Mouse (Mus musculus): Measurements from ENCODE around the gene Elp6. TPM values are rescaled to one million over a fixed set of nuclear protein-coding genes. Genes with fewer than 3 reads are reported as not detected.

Gene Elp6
- polyA plus RNA-seq, 1 experiment from 2014 or later, result 25.5 TPM

DNA sequence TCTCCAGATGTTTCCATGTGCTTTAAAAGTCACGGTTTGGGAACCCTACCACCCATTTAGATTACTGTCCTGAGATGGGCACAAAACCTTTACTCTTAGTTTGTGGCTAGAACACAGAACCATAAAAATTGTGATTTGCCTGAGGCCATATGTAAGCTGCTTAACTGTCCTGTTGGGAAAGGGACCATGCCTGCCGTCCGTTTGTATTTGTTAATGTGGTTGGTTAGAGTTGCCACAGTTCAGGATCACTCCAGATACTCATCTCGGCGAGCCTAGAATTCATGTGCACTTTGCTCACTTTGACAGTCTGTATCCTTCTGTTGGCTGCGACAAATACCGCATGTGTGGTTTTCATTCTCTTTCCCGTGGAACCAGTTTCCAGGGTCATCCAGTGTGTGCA is 29.9 kb downstream of the Elp6 start:
- ATAC-seq (ENCODE audit: insufficient number of reproducible peaks, insufficient read depth, low FRiP score, low read depth), result no peak
- 76% methylated on average over 8 of the region's 8 CpGs for WGBS
- no peak overlapping the region for H3K4me2 ChIP-seq (replicated peaks; ENCODE audit: low read depth, low read length)

DNA sequence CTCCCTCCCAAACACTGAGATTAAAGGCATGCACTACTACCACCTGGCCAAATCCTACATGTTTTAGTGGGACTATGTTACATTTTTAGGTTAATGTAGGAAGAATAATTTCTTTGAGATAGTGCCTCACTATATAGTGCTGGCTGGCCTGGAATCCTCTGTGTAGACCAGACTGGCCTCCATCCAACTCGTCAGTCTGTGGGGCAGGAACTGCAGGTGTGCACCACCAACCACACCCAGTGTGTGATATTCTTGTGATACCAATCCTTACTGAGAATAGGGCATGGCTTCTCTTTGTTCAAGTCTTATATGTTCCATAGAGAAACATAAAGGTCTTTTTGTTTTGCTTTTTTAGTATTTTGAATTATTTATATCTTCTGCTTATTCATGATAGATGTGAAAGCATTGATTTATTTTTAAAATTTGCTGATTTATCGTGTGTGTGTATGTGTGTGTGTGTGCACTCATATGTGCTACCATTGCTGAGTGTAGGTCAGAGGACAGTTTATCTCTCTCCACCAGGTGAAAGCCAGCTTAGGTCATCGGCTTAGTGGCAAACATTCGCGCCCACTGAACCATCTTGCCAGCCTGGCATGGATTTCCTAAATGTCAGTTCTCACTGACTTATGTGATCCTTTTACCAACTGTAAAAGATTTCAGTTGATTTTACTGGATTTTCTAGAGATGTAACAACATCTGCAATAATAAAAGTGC is 35.2 kb downstream of the Elp6 start:
- H3K4me3 ChIP-seq (ENCODE audit: low read depth, low read length), result no peak overlapping the region
- H3K4me1 ChIP-seq (ENCODE audit: control insufficient read depth, insufficient read depth, low read length), result 0 out of 2 replicates have a peak, but pooled peaks cover 3% of the 10 kb centered on the region
- no peaks in the 10 kb centered on the region for H3K36me3 ChIP-seq (ENCODE audit: control insufficient read depth, insufficient read depth, low read length)
- H3K4me2 ChIP-seq (replicated peaks; ENCODE audit: low read depth, low read length), result no peak overlapping the region
- ATAC-seq (ENCODE audit: insufficient number of reproducible peaks, insufficient read depth, low FRiP score, low read depth), result no peak
- H3K9ac ChIP-seq (replicated peaks; ENCODE audit: low read depth, low read length), result no peak overlapping the region
- H3K27me3 ChIP-seq (ENCODE audit: control insufficient read depth, insufficient read depth, low read length), result no peaks in the 10 kb centered on the region
- H3K27ac ChIP-seq (ENCODE audit: low read length), result no peak overlapping the region
- H3K9me3 ChIP-seq (ENCODE audit: control insufficient read depth, low read depth, low read length), result no peaks in the 10 kb centered on the region
- WGBS, result 78% methylated on average over 5 of the region's 5 CpGs

More for the DNA sequence above, 29.9 kb downstream of the Elp6 start:
- Histone ChIP-seq H3K9ac (replicated peaks; ENCODE audit: low read depth, low read length) (no peak overlapping the region), H3K4me1 (ENCODE audit: control insufficient read depth, insufficient read depth, low read length) (0 out of 2 replicates have a peak, but pooled peaks cover 5% of the 10 kb centered on the region), H3K27me3 (ENCODE audit: control insufficient read depth, insufficient read depth, low read length) (no peaks in the 10 kb centered on the region), H3K27ac (ENCODE audit: low read length) (no peak overlapping the region), H3K9me3 (ENCODE audit: control insufficient read depth, low read depth, low read length) (no peaks in the 10 kb centered on the region), H3K36me3 (ENCODE audit: control insufficient read depth, insufficient read depth, low read length) (no peaks in the 10 kb centered on the region), H3K4me3 (ENCODE audit: low read depth, low read length) (no peak overlapping the region)

DNA sequence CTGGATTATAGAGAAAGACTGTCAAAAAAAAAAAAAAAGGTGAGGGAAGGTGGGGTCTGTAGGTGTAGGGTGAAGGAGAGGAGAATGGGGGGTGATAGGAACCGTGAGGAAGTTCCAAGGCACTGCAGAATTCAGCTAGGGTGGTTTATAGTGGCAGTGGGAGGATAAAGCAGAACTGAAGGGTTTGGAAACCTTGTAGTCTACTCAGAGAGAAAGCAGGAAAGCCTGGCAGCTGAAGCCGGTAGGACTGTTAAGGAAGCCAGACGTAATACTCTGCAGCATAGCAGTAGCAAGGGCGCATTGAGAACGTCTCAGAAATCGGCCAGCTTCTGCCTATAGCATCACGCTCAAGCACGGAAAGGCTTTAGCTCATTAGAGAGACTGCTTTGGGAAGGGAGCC is 37.0 kb downstream of the Elp6 start:
- no peaks in the 10 kb centered on the region for H3K27me3 ChIP-seq (ENCODE audit: control insufficient read depth, insufficient read depth, low read length)
- ATAC-seq (ENCODE audit: insufficient number of reproducible peaks, insufficient read depth, low FRiP score, low read depth), result no peak
- H3K4me3 ChIP-seq (ENCODE audit: low read depth, low read length), result no peak overlapping the region
- no peak overlapping the region for H3K9ac ChIP-seq (replicated peaks; ENCODE audit: low read depth, low read length)
- H3K4me1 ChIP-seq (ENCODE audit: control insufficient read depth, insufficient read depth, low read length), result 0 out of 2 replicates have a peak, but pooled peaks cover 3% of the 10 kb centered on the region
- no peaks in the 10 kb centered on the region for H3K9me3 ChIP-seq (ENCODE audit: control insufficient read depth, low read depth, low read length)
- H3K27ac ChIP-seq (ENCODE audit: low read length), result no peak overlapping the region
- no peak overlapping the region for H3K4me2 ChIP-seq (replicated peaks; ENCODE audit: low read depth, low read length)
- 75% methylated on average over 8 of the region's 8 CpGs for WGBS
- H3K36me3 ChIP-seq (ENCODE audit: control insufficient read depth, insufficient read depth, low read length), result no peaks in the 10 kb centered on the region

DNA sequence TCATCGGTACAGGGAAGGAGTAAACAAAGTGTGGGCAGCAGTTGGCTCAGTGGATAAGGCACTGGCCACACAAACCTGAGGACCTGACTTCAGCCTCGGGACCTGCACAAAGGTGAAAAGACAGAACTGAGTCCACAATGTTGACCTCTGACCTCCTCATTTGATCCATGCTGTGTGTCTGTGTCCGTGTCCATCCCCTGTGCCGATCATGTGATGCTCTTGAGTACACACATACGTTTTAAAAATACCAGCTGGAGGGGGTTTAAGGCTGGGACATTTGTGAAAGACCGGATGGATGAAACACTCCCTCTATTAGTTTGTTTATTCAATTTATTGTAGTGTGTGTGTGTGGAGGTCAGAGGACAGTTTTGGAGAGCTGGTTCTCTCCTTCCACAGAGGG is 38.8 kb downstream of the Elp6 start:
- Histone ChIP-seq H3K4me2 (replicated peaks; ENCODE audit: low read depth, low read length) (no peak overlapping the region), H3K9ac (replicated peaks; ENCODE audit: low read depth, low read length) (no peak overlapping the region), H3K36me3 (ENCODE audit: control insufficient read depth, insufficient read depth, low read length) (no peaks in the 10 kb centered on the region), H3K4me3 (ENCODE audit: low read depth, low read length) (no peak overlapping the region), H3K9me3 (ENCODE audit: control insufficient read depth, low read depth, low read length) (no peaks in the 10 kb centered on the region), H3K4me1 (ENCODE audit: control insufficient read depth, insufficient read depth, low read length) (0 out of 2 replicates have a peak, but pooled peaks cover 3% of the 10 kb centered on the region), H3K27ac (ENCODE audit: low read length) (no peak overlapping the region), H3K27me3 (ENCODE audit: control insufficient read depth, insufficient read depth, low read length) (no peaks in the 10 kb centered on the region)
- WGBS, result 35% methylated on average over 6 of the region's 6 CpGs
- no peak for ATAC-seq (ENCODE audit: insufficient number of reproducible peaks, insufficient read depth, low FRiP score, low read depth)

DNA sequence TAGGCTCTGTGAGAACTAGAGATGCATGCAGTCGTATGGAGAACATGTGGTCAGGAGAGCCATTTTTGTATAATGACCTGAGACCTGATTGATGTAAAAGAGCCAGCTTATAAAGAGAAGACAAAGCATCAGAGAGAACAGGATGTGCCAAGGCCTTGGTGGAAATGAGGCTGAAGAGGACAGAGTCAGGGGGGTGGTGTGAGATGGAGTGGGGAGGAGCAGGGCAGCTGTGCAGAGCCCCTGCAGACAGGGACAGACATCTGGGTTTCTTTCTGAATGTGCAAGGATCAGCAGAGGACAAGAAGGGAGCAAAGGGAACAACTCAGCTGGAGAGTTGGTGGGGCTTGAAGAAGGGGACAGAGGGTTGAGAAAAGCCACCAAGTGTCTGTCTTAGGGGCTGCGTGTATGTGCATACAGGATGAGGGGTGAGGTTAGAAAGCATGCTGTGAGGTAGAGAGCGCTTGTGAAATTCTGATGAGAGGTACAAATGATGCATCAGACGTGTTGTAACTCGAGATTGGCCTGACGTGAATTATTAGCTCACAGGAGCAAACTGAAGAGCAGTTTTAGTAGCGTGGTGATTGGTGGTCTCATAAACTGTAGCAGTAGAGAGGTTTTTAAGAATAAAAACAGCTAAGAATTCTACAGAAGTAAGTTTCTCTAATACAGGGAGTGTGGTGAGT is 40.2 kb downstream of the Elp6 start:
- H3K4me3 ChIP-seq (ENCODE audit: low read depth, low read length), result no peak overlapping the region

GRCm38 (mm10) chr9:110348899-110349298 is 43.9 kb downstream of the Elp6 start:
- WGBS, result 69% methylated on average over 4 of the region's 4 CpGs
- Histone ChIP-seq H3K9ac (replicated peaks; ENCODE audit: low read depth, low read length) (no peak overlapping the region), H3K27ac (ENCODE audit: low read length) (no peak overlapping the region), H3K9me3 (ENCODE audit: control insufficient read depth, low read depth, low read length) (no peaks in the 10 kb centered on the region), H3K4me2 (replicated peaks; ENCODE audit: low read depth, low read length) (no peak overlapping the region), H3K27me3 (ENCODE audit: control insufficient read depth, insufficient read depth, low read length) (no peaks in the 10 kb centered on the region), H3K4me3 (ENCODE audit: low read depth, low read length) (no peak overlapping the region), H3K36me3 (ENCODE audit: control insufficient read depth, insufficient read depth, low read length) (peaks cover 4% of the 10 kb centered on the region; the same call in 1 of the 2 replicates), H3K4me1 (ENCODE audit: control insufficient read depth, insufficient read depth, low read length) (0 out of 2 replicates have a peak, but pooled peaks cover 3% of the 10 kb centered on the region)
- ATAC-seq (ENCODE audit: insufficient number of reproducible peaks, insufficient read depth, low FRiP score, low read depth), result no peak

More for the DNA sequence above, 40.2 kb downstream of the Elp6 start:
- Histone ChIP-seq H3K27me3 (ENCODE audit: control insufficient read depth, insufficient read depth, low read length) (no peaks in the 10 kb centered on the region), H3K36me3 (ENCODE audit: control insufficient read depth, insufficient read depth, low read length) (no peaks in the 10 kb centered on the region), H3K9me3 (ENCODE audit: control insufficient read depth, low read depth, low read length) (no peaks in the 10 kb centered on the region), H3K4me2 (replicated peaks; ENCODE audit: low read depth, low read length) (no peak overlapping the region), H3K9ac (replicated peaks; ENCODE audit: low read depth, low read length) (no peak overlapping the region), H3K27ac (ENCODE audit: low read length) (no peak overlapping the region), H3K4me1 (ENCODE audit: control insufficient read depth, insufficient read depth, low read length) (0 out of 2 replicates have a peak, but pooled peaks cover 3% of the 10 kb centered on the region)
- ATAC-seq (ENCODE audit: insufficient number of reproducible peaks, insufficient read depth, low FRiP score, low read depth), result no peak
- 47% methylated on average over 7 of the region's 7 CpGs for whole genome bisulfite sequencing

GRCm38 (mm10) chr9:110350188-110350587 is 45.2 kb downstream of the Elp6 start:
- no peak overlapping the region for H3K27ac ChIP-seq (ENCODE audit: low read length)
- H3K4me3 ChIP-seq (ENCODE audit: low read depth, low read length), result no peak overlapping the region
- H3K4me2 ChIP-seq (replicated peaks; ENCODE audit: low read depth, low read length), result no peak overlapping the region
- no peak for ATAC-seq (ENCODE audit: insufficient number of reproducible peaks, insufficient read depth, low FRiP score, low read depth)
- no peak overlapping the region for H3K9ac ChIP-seq (replicated peaks; ENCODE audit: low read depth, low read length)
- H3K27me3 ChIP-seq (ENCODE audit: control insufficient read depth, insufficient read depth, low read length), result no peaks in the 10 kb centered on the region
- 80% methylated on average over 5 of the region's 5 CpGs for WGBS
- peaks cover 4% of the 10 kb centered on the region; the same call in 1 of the 2 replicates for H3K36me3 ChIP-seq (ENCODE audit: control insufficient read depth, insufficient read depth, low read length)
- H3K9me3 ChIP-seq (ENCODE audit: control insufficient read depth, low read depth, low read length), result no peaks in the 10 kb centered on the region
- 0 out of 2 replicates have a peak, but pooled peaks cover 3% of the 10 kb centered on the region for H3K4me1 ChIP-seq (ENCODE audit: control insufficient read depth, insufficient read depth, low read length)

DNA sequence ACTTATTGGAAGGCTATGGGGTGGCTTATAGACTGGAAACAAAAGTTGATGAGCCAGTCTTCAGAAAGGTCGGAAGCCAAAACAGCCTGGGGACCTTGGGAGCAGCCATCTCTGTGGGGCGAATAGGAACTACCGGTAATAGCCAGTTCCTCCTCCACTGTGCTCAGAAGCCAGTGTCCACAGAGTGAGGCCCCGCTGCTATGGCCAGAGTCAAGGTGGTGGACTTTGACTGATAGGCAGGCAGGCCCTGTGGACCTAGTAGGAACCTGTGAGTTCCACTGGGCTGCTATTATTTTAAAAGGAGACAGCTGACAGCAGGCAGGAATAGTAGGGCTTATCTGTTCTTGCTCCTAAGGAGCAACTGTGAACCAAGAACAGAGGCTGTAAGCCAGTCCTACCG is 45.6 kb downstream of the Elp6 start:
- H3K4me1 ChIP-seq (ENCODE audit: control insufficient read depth, insufficient read depth, low read length), result 0 out of 2 replicates have a peak, but pooled peaks cover 3% of the 10 kb centered on the region
- H3K27ac ChIP-seq (ENCODE audit: low read length), result no peak overlapping the region
- H3K4me2 ChIP-seq (replicated peaks; ENCODE audit: low read depth, low read length), result no peak overlapping the region
- H3K36me3 ChIP-seq (ENCODE audit: control insufficient read depth, insufficient read depth, low read length), result peaks cover 4% of the 10 kb centered on the region; the same call in 1 of the 2 replicates
- H3K9me3 ChIP-seq (ENCODE audit: control insufficient read depth, low read depth, low read length), result no peaks in the 10 kb centered on the region
- no peak overlapping the region for H3K4me3 ChIP-seq (ENCODE audit: low read depth, low read length)
- H3K9ac ChIP-seq (replicated peaks; ENCODE audit: low read depth, low read length), result no peak overlapping the region
- H3K27me3 ChIP-seq (ENCODE audit: control insufficient read depth, insufficient read depth, low read length), result no peaks in the 10 kb centered on the region
- ATAC-seq (ENCODE audit: insufficient number of reproducible peaks, insufficient read depth, low FRiP score, low read depth), result no peak
- WGBS, result 79% methylated on average over 5 of the region's 5 CpGs
